Mouse (Mus musculus) testis, postnatal 14 days (tissue): Measurements from ENCODE around the gene 2810459M11Rik.

ENCODE experiments used
- DNase-seq: peaks from one replicate; pipeline ENCODE4 v3.0.0; 2021; ENCODE audit warnings: low spot score

2810459M11Rik gene

DNA sequence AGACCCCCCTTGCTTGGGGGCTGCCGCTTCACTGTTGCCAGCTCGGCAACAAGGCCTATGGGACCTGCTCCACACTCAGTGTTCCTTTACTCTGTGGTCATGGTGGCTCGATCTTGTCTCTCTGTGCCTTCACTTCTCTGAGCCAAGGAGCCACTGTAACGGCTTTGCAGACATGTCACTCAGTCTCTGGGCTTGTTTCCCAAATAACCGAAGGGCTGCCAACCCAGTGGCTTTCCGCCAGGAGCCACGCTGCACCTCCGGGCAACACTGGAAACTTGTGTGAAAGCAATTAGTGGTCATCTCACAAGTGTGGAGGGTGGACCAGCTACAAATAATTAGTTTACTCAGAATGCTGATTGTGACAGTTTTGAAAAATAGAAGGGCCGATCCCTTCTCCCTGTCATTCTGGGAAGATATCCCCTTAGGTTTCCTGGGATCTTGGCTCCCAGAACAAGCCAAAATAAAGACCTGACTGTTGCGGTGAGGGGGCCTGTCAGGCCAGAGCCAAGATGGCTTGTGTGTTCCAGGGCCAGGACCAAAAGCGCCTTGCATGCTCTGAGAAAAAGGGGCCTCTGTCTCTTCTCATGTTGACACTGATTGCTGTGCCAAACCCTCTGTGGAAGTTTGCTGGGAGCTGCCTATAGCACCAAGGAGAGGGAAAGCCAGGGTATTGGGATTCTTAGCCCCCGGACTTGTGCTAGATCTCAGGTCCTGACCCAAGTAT, 7.7 kb downstream of the 2810459M11Rik start:
- DNase-seq = no peak

DNA sequence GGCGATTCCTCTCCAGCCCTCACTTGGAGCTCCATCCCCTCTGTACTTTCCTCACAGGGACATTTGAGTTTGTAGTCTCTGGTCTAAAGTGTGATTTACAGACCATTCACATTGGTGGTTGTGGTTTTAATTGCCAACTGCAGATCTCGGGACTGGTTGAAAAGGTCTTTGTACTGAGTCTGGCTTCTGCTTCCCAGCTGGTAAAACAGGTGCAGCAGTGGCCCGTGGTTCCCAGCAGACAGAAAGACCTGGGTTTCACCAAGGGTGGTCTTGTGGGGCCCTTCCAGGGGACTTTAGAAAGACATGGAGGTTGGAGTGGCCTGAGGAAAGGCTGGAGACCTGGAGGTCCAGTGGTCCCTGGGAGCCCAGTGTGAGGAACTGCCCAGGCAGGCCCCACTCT, 9.3 kb downstream of the 2810459M11Rik start:
- DNase-seq = no peak

DNA sequence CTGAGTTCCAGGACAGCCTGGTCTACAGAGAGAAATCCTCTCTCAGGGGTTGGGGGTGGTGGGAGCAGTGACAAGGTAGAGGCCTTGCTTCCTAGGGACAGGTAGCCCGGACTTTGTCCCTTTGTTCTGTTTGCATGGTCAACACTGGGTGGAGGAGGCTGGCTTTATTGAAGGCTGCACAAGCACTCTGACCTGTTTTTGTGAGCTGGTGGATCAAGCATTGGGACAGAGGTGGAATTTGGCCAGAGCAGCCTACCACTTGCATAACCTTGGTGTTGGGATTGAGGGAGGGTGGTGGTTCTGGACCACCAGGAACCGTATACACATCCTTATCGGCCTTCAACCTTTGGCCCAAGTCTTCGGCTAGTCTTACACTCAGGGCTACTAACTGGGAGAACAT, 10.6 kb downstream of the 2810459M11Rik start:
- DNase-seq = no peak

DNA sequence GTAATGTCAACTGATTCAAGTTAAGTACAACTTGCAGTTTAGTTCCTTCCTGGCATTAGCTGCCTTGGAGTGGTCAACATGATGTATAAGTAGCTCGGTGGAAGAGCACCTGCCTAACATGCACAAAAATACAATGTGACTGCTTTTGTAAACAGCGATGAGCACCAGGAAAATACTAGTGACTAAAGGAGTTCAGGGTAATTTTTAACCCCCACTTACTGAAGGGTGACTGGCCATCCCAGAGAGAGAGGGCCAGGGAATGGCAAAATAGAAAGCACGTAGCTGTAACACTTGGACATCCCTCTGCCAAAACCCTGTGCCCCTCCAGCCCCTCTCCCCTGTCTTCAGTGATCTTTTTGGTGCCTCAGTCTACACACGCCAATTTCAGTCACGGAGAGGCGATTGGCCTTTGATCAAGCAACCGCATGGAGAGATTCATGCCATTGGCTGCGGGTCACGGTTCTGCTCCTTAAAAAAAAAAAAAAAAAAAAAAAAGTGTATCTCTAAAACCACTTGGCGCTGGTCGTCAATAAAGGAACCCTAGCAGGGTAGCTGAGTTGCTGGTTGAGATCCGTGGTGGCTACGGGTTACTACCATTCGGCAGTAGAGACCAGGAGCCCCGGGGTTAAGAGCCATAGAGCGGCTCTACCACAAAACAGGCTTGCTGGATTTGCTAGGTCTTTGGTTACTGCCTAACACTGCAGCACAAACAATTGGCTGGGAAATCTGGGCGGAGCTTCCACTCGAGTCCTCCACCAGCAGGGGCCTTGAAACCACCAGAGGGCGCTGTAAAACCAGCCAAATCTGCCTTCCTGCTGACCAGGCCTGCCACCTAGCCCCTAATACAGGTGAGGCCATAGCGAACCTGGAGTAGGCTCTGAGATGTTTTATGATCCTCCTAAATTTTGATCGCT, 13.4 kb downstream of the 2810459M11Rik start:
- DNase-seq = peak; percentile 88

DNA sequence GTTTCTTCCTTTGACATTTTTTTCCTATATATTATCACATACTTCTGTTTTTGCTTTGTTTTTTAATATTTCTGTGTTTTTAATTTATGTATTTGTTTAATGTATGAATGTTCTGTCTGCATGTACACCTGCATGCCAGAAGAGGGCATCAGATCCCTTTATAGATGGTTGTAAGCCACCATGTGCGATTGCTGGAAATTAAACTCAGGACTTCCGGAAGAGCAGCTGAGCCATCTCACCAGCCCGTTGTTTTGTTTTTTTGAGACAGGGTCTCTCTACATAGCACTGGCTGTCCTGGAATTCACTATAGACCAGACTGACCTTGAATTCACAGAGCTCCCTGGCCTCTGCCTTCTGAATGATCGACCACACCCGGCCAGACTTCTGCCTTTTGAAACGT, 16.9 kb downstream of the 2810459M11Rik start:
- DNase-seq = no peak

DNA sequence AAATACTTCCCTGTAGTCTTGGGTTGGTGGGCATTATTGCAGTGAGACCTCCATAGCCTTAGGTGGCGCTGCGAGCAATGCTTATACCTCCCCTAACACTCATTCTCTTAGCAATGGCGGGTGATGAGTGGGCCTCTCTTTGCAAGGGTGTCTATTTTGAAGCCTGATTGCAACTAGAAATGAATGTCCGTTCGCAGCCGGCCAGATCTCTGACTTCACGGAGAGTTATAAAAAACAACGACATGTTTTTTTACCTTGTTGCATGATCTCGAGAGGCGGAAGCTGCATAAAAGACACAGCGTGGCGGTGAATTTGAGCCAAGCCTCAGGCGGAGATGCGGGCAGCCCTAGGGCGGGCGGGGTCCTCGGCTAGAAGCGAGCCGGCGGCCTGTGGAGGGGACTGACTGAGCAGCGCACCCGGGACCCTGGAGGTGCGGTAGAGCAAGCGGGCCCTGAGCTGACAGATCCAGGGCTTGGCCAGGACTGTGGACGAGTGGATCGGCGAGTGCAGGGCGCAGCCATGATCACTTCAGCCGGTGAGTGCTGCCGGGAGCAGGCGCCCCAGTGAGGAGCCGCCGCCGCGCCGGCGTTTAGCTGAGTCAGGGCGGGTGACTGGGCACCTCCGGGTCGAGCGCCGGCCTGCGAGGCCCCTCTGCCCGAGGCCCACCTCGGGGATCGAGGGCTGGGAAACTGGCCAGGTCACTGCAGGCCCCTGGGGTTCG, 18.8 kb downstream of the 2810459M11Rik start, which contains the start of gene Psmd1:
Gene Psmd1, plus strand, starts transcription at position 117 of the 721 bp plus-strand sequence.
- peak; percentile 90 for DNase-seq

DNA sequence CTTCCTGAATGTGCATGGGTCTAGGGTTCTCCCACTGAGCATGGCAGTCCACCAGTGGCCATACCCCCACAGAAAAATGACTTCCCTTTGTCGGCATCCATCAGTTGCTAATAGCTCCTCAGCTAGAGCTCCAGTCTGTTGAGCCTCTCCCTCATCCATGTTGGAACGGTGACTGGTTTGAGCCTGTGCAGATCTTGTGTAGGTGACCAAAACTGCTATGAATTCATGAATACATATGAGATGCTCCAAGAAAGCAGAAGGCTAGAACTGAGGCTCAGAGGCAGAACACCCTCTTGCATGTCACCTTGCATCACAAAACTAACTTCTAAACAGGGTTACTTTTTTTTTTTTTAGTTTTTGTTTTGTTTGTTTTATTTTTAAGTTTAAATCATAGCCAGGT, 30.9 kb downstream of the 2810459M11Rik start:
- no peak for DNase-seq

DNA sequence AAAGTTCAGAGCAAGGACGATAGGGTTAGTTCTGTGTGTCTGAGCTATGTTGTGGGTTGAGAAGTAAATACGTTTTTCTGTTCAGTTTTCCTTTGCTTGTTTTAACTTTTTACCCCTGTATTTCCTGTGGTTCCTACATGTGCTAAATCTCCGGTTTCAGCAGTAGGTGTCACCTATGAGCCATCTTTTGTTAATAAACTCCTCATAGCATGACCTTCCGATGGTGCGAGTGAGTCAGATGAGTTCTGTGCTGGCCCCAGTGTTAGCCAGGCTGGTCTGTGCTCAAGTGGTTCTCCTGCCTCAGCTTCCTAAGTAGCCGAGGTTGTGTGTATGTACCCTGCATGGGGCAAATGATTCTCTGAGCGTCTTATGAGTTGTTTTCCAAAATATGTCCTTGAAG, 48.8 kb downstream of the 2810459M11Rik start:
- no peak for DNase-seq

DNA sequence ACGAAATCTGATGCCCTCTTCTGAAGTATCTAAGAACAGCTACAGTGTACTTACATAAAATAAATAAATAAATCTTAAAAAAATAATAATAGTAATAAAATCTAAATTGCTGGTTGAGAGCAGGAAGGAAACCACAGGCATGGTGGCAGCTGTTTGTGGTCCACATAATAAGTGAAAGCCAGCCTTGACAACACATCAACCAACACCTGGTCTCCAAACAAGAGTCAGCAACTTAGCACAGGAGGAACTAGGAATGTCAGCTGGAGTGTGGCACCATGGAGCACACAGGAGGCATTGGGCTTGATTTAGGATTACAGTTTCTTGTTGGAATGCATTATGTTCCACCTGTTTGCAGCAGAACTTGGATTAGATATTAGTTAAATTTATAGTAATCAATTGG, 59.4 kb downstream of the 2810459M11Rik start:
- DNase-seq = no peak
